Mouse (Mus musculus): ENCODE data around the gene Pnck.

DNA sequence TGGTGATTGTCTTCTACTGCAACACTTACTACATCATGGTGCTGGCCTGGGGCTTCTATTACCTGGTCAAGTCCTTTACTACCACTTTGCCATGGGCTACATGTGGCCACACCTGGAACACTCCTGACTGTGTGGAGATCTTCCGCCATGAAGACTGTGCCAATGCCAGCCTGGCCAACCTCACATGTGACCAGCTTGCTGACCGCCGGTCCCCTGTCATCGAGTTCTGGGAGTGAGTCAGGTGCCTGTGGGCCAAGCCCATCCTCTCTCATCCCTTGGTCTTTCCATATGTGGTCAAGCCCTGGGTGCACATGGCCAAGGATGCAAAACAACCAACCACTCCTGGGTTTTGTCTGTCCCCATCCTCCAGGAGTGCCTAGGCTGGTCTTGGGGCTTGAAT is 16.8 kb upstream of the Pnck start:
- TF ChIP-seq POLR2A (IDR thresholded peaks at IDR 0.05; ENCODE audit: borderline replicate concordance, extremely low read depth, low read depth, low read length) = no peak
- no peak for TF ChIP-seq CTCF (IDR thresholded peaks at IDR 0.05; ENCODE audit: insufficient read depth, low read length)
